Mouse (Mus musculus) G1E (cell line): ENCODE data around the gene Tut7.

Source experiments
- CTCF ChIP-seq: IDR thresholded peaks from 2 replicates; pipeline ENCODE4 v1.5.1; 2012; ENCODE audit warnings: low read depth, low read length, inconsistent platforms, mixed read lengths
- TAL1 ChIP-seq: conservative IDR thresholded peaks from 2 replicates; pipeline ENCODE4 v1.6.1; 2012; ENCODE audit warnings: low read depth, low read length, inconsistent platforms, mixed read lengths

GRCm38 (mm10) chr13:59735190-59735589 lies 87.8 kb downstream of the Tut7 start:
- TF ChIP-seq TAL1 (no peak), CTCF (no peak)
